Mouse (Mus musculus) midbrain, postnatal 0 days (tissue): ENCODE measurements at regions not wholly inside any gene's neighbourhood (a gene's known extent, or its start where the extent isn't known, plus 50 kb on each side); places are given as distances from the start of the nearest gene placed in this dataset.

Source experiments
- ATAC-seq: fragments of 200-750 bp; cut with Nextera tagmentation; 2 replicates; pipeline ENCODE4 v1.8.0; 2017; ENCODE audit warnings: moderate number of reproducible peaks, mild to moderate bottlenecking, moderate TSS enrichment, moderate library complexity; ENCODE audit not compliant: low FRiP score
- DNase-seq: peaks from one replicate; pipeline ENCODE4 v3.0.0-alpha.2; 2015; ENCODE audit warnings: low spot score
- H3K27ac ChIP-seq: fragments of 300-500 bp; sonication (generic); 2 replicates; pipeline ENCODE4 v1.5.1; 2014; ENCODE audit warnings: low read depth, mild to moderate bottlenecking, low read length, mixed read lengths
- H3K27me3 ChIP-seq: fragments of 300-500 bp; sonication (generic); 2 replicates; pipeline ENCODE4 v1.6.1; 2014; ENCODE audit warnings: low read length, control low read depth, mixed read lengths; ENCODE audit not compliant: insufficient read depth
- H3K36me3 ChIP-seq: fragments of 300-500 bp; sonication (generic); 2 replicates; pipeline ENCODE4 v1.6.1; 2014; ENCODE audit warnings: low read length, control low read depth, mixed read lengths; ENCODE audit not compliant: insufficient read depth
- H3K4me1 ChIP-seq: fragments of 300-500 bp; sonication (generic); 2 replicates; pipeline ENCODE4 v1.6.1; 2014; ENCODE audit warnings: mild to moderate bottlenecking, control low read depth, antibody characterized with exemption, low read length, mixed read lengths; ENCODE audit not compliant: insufficient read depth
- H3K4me2 ChIP-seq: fragments of 300-500 bp; sonication (generic); 2 replicates; pipeline ENCODE4 v1.6.1; 2014; ENCODE audit warnings: low read depth, mild to moderate bottlenecking, low read length, mixed read lengths; ENCODE audit not compliant: poor library complexity, severe bottlenecking
- H3K4me3 ChIP-seq: fragments of 300-500 bp; sonication (generic); 2 replicates; pipeline ENCODE4 v1.5.1; 2014; ENCODE audit warnings: low read depth, mild to moderate bottlenecking, low read length, moderate library complexity
- H3K9ac ChIP-seq: fragments of 300-500 bp; sonication (generic); replicated peaks from 2 replicates; pipeline ENCODE4 v1.6.1; 2014; ENCODE audit warnings: mild to moderate bottlenecking, low read length, moderate library complexity, mixed read lengths; ENCODE audit not compliant: poor library complexity, severe bottlenecking
- H3K9me3 ChIP-seq: fragments of 300-500 bp; sonication (generic); 2 replicates; pipeline ENCODE4 v1.6.1; 2016; ENCODE audit warnings: low read length, control low read depth
- CTCF ChIP-seq: IDR thresholded peaks from 2 replicates; pipeline ENCODE4 v1.5.1; 2016; ENCODE audit warnings: antibody characterized with exemption, mild to moderate bottlenecking
- WGBS: fragments of 180-500 bp; shearing (Covaris S2); extraction: QIAGEN DNeasy Blood & Tissue Kit; methylation state at CpG from one replicate; pipeline ENCODE4 v1.1.7; 2014; 5-methylcytosine and 5-hydroxymethylcytosine counted together

- H3K4me2 ChIP-seq = no peak overlapping the region
- ATAC-seq (no peak), DNase-seq (no peak)
- WGBS = 84% methylated on average over 2 of the region's 2 CpGs
- no peaks in the 10 kb centered on the region for H3K9me3 ChIP-seq
- H3K4me1 ChIP-seq = no peaks in the 10 kb centered on the region
- H3K27ac ChIP-seq = no peak overlapping the region
- no peaks in the 10 kb centered on the region for H3K36me3 ChIP-seq
- no peak overlapping the region for H3K9ac ChIP-seq
- no peak for TF ChIP-seq CTCF
- H3K27me3 ChIP-seq = no peaks in the 10 kb centered on the region
- H3K4me3 ChIP-seq = no peak overlapping the region
Observed at GRCm38 (mm10) chr3:149461613-149462012, 471.3 kb upstream of the Adgrl2 start.

GRCm38 (mm10) chr3:149449376-149449775 is 459.0 kb upstream of the Adgrl2 start:
- H3K4me1 ChIP-seq = no peaks in the 10 kb centered on the region
- H3K4me3 ChIP-seq = no peak overlapping the region
- 92% methylated on average over 3 of the region's 3 CpGs for WGBS
- no peaks in the 10 kb centered on the region for H3K36me3 ChIP-seq
- H3K4me2 ChIP-seq = no peak overlapping the region
- H3K27me3 ChIP-seq = no peaks in the 10 kb centered on the region
- H3K9me3 ChIP-seq = no peaks in the 10 kb centered on the region
- no peak for TF ChIP-seq CTCF
- H3K9ac ChIP-seq = no peak overlapping the region
- DNase-seq (no peak), ATAC-seq (no peak)
- H3K27ac ChIP-seq = no peak overlapping the region

- Histone ChIP-seq H3K9me3 (no peaks in the 10 kb centered on the region), H3K27me3 (no peaks in the 10 kb centered on the region), H3K4me2 (no peak overlapping the region), H3K4me3 (no peak overlapping the region), H3K36me3 (no peaks in the 10 kb centered on the region), H3K9ac (no peak overlapping the region), H3K27ac (no peak overlapping the region), H3K4me1 (no peaks in the 10 kb centered on the region)
- DNase-seq (no peak), ATAC-seq (no peak)
- TF ChIP-seq CTCF = no peak
- WGBS = 76% methylated on average over 6 of the region's 6 CpGs
Observed at GRCm38 (mm10) chr3:149445991-149446564, 455.7 kb upstream of the Adgrl2 start.

- Histone ChIP-seq H3K36me3 (no peaks in the 10 kb centered on the region), H3K4me1 (no peaks in the 10 kb centered on the region), H3K27me3 (no peaks in the 10 kb centered on the region), H3K9ac (peak overlapping the region; percentile 36), H3K27ac (peak overlapping the region; percentile 38; the same call in 1 of the 2 replicates), H3K4me3 (peak overlapping the region; percentile 46), H3K9me3 (no peaks in the 10 kb centered on the region), H3K4me2 (peak overlapping the region; percentile 60)
- 3% methylated on average over 15 of the region's 15 CpGs for WGBS
- peak; percentile 81 for TF ChIP-seq CTCF
- DNase-seq = peak; percentile 87
- 0 out of 2 replicates have a peak, but pooled peaks have one; percentile 60 for ATAC-seq
Observed at GRCm38 (mm10) chr3:149444854-149445577, 454.7 kb upstream of the Adgrl2 start.

GRCm38 (mm10) chr3:149444377-149444776 is 454.0 kb upstream of the Adgrl2 start:
- Histone ChIP-seq H3K4me1 (no peaks in the 10 kb centered on the region), H3K27ac (no peak overlapping the region), H3K27me3 (no peaks in the 10 kb centered on the region), H3K36me3 (no peaks in the 10 kb centered on the region), H3K4me2 (peak overlapping the region; percentile 60), H3K9ac (0 out of 2 replicates have a peak overlapping the region, but pooled peaks have one; percentile 36), H3K4me3 (peak overlapping the region; percentile 46), H3K9me3 (no peaks in the 10 kb centered on the region)
- DNase-seq (no peak), ATAC-seq (no peak)
- WGBS = 46% methylated on average over 8 of the region's 8 CpGs
- no peak for TF ChIP-seq CTCF

- DNase-seq = no peak
- Histone ChIP-seq H3K4me3 (no peak overlapping the region), H3K9ac (no peak overlapping the region), H3K9me3 (no peaks in the 10 kb centered on the region), H3K27me3 (no peaks in the 10 kb centered on the region), H3K4me2 (no peak overlapping the region), H3K36me3 (no peaks in the 10 kb centered on the region), H3K4me1 (no peaks in the 10 kb centered on the region), H3K27ac (no peak overlapping the region)
- no peak for ATAC-seq
- no peak for TF ChIP-seq CTCF
Observed at GRCm38 (mm10) chr3:149441227-149441626, 450.9 kb upstream of the Adgrl2 start.
